Mouse (Mus musculus): ENCODE measurements around the gene Hibch. TPM values are rescaled to one million over a fixed set of nuclear protein-coding genes. Genes with fewer than 3 reads are reported as not detected.

The Hibch gene
- total RNA-seq, 4 experiments from 2014 or later = 17.0 to 22.7 (median 18.2) TPM

Other genes with a start within 250 kb of the Hibch start
- gene Nemp2, start 214.2 kb upstream of the Hibch start, total RNA-seq (2022) = 1 to 10 TPM; 4.0 to 5.8 (median 4.4) TPM
- 10 to 100 TPM; 78.0 to 94.4 (median 85.5) TPM for gene Mfsd6, start 117.5 kb upstream of the Hibch start, total RNA-seq (2022)
- gene Inpp1, start 27.2 kb upstream of the Hibch start, total RNA-seq (2022) = 10 to 100 TPM; 40.3 to 42.9 (median 42.1) TPM
- 10 to 100 TPM in 3 of 4 experiments, 1 to 10 TPM in 1; 9.4 to 11.0 (median 10.6) TPM for gene 1700019D03Rik, start 175.2 kb downstream of the Hibch start, total RNA-seq (2022)
- gene Mstn, start 216.7 kb downstream of the Hibch start, total RNA-seq (2022) = 1 to 10 TPM in 1 of 4 experiments, under 1 TPM in 3; 0.55 to 1.4 (median 0.70) TPM

All from layer of hippocampus, adult 8-10 months (tissue).